Mouse (Mus musculus) yolk sac, embryonic 10.5 days (tissue): Measurements from ENCODE around the gene Cacng2.

Experiments
- DNase-seq: peaks from one replicate; pipeline ENCODE4 v3.0.0-alpha.2; 2017; ENCODE audit warnings: low spot score

Gene Cacng2

DNA sequence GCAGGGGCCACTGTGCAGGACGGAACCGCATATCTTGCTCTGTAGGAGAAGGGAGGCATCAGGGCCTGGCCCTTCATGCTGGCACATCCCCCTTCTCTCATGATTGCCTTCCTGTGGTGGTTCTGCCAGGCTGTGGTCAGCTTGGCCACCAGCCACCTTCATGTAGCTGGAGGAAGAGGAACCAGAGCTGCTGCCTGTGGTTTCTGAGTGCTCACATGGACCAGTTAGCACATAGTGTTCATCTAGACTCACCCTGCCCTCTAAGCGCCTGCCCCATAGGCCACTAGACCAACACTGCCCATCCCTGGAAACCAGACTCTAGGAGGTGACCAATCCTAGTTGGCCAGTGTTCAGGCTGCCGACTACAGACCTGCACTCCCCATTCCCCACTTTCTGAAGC lies 174.1 kb downstream of the Cacng2 start:
- no peak for DNase-seq
